Mouse (Mus musculus) liver, postnatal 0 days (tissue): Measurements from ENCODE around the gene Nynrin. TPM values are rescaled to one million over a fixed set of nuclear protein-coding genes. Genes with fewer than 3 reads are reported as not detected.

Experiments used
- ATAC-seq: fragments of 200-750 bp; cut with Nextera tagmentation; 2 replicates; pipeline ENCODE4 v1.8.0; 2017; ENCODE audit warnings: mild to moderate bottlenecking, moderate library complexity
- DNase-seq: peaks from one replicate; pipeline ENCODE4 v3.0.0-alpha.2; 2016
- H3K27ac ChIP-seq: fragments of 300-500 bp; sonication (generic); 2 replicates; pipeline ENCODE4 v1.5.1; 2014; ENCODE audit warnings: antibody characterized with exemption, moderate library complexity, mild to moderate bottlenecking, low read depth
- H3K27me3 ChIP-seq: fragments of 300-500 bp; sonication (generic); 2 replicates; pipeline ENCODE4 v1.6.1; 2014; ENCODE audit warnings: low read length, control low read depth, mixed read lengths; ENCODE audit not compliant: insufficient read depth
- H3K36me3 ChIP-seq: fragments of 300-500 bp; sonication (generic); replicated peaks from 2 replicates; pipeline ENCODE4 v1.6.1; 2014; ENCODE audit warnings: mild to moderate bottlenecking, control low read depth, low read length, moderate library complexity, mixed read lengths; ENCODE audit not compliant: insufficient read depth
- H3K4me1 ChIP-seq: fragments of 300-500 bp; sonication (generic); 2 replicates; pipeline ENCODE4 v1.6.1; 2014; ENCODE audit warnings: antibody characterized with exemption, mild to moderate bottlenecking, control low read depth; ENCODE audit not compliant: insufficient read depth
- H3K4me2 ChIP-seq: fragments of 300-500 bp; sonication (generic); 2 replicates; pipeline ENCODE4 v1.6.1; 2014; ENCODE audit warnings: low read depth, mild to moderate bottlenecking, low read length, moderate library complexity, mixed read lengths
- H3K4me3 ChIP-seq: fragments of 300-500 bp; sonication (generic); 2 replicates; pipeline ENCODE4 v1.5.1; 2014; ENCODE audit warnings: low read depth, low read length
- H3K9ac ChIP-seq: fragments of 300-500 bp; sonication (generic); replicated peaks from 2 replicates; pipeline ENCODE4 v1.6.1; 2014; ENCODE audit warnings: mild to moderate bottlenecking, moderate library complexity
- H3K9me3 ChIP-seq: fragments of 300-500 bp; sonication (generic); 2 replicates; pipeline ENCODE4 v1.6.1; 2016; ENCODE audit warnings: mild to moderate bottlenecking, control low read depth, low read length, mixed read lengths
- CTCF ChIP-seq: sonication (generic); IDR thresholded peaks from 2 replicates; pipeline ENCODE4 v1.5.1; 2016; ENCODE audit warnings: antibody characterized with exemption, low read depth
- EP300 ChIP-seq: IDR thresholded peaks from 2 replicates; pipeline ENCODE4 v1.6.1; 2016; ENCODE audit warnings: antibody characterized with exemption, low read depth, mild to moderate bottlenecking
- WGBS: fragments of 180-500 bp; shearing (Covaris S2); extraction: QIAGEN DNeasy Blood & Tissue Kit; methylation state at CpG from one replicate; pipeline ENCODE4 v1.1.7; 2014; ENCODE audit not compliant: insufficient replicate concordance; 5-methylcytosine and 5-hydroxymethylcytosine counted together
- polyA plus RNA-seq: library from polyadenylated mRNA; unstranded; fragments of >200 nt; fragmentation: Nextera tagmentation; extraction: Ambion mirVana; gene quantifications from 2 replicates; pipeline ENCODE4 v1.2.1, GENCODE M21; 2015

Gene Nynrin
- polyA plus RNA-seq, 1 experiment from 2014 or later = 0.70 TPM

DNA sequence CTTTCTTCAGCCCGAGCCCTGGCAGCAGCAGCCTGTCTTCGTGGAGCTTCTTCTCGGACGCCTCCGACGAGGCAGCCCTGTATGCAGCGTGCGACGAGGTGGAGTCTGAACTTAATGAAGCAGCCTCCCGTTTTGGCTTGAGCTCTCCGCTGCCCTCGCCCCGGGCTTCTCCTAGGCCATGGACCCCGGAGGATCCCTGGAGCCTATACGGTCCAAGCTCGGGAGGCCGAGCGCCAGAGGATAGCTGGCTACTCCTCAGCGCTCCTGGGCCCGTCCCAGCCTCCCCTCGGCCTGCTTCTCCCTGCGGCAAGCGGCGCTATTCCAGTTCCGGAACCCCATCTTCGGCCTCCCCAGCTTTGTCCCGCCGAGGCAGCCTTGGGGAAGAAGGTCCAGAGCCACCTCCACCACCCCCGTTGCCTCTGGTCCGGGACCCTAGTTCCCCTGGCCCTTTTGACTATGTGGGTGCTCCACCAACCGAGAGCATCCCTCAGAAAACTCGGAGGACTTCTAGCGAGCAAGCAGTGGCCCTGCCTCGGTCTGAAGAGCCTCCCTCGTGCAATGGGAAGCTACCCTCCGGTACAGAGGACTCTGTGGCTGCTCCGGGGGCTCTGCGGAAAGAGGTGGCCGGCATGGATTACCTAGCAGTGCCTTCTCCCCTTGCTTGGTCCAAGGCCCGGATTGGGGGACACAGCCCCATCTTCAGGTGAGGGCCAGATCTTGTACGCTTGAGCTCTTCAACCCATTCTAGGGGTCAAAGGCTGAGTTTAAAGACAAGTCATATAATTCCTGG lies 27.1 kb upstream of the Nynrin start:
- Histone ChIP-seq H3K9me3 (no peaks in the 10 kb centered on the region), H3K27ac (no peak overlapping the region), H3K9ac (no peak overlapping the region), H3K27me3 (peaks cover 52% of the 10 kb centered on the region), H3K4me3 (0 out of 2 replicates have a peak overlapping the region, but pooled peaks have one; percentile 2), H3K4me1 (peaks cover 15% of the 10 kb centered on the region), H3K36me3 (no peaks in the 10 kb centered on the region), H3K4me2 (peak overlapping the region; percentile 6; the same call in 1 of the 2 replicates)
- no peak for TF ChIP-seq CTCF
- no peak for TF ChIP-seq EP300
- DNase-seq (no peak), ATAC-seq (no peak)
- WGBS = 23% methylated on average over 41 of the region's 41 CpGs

DNA sequence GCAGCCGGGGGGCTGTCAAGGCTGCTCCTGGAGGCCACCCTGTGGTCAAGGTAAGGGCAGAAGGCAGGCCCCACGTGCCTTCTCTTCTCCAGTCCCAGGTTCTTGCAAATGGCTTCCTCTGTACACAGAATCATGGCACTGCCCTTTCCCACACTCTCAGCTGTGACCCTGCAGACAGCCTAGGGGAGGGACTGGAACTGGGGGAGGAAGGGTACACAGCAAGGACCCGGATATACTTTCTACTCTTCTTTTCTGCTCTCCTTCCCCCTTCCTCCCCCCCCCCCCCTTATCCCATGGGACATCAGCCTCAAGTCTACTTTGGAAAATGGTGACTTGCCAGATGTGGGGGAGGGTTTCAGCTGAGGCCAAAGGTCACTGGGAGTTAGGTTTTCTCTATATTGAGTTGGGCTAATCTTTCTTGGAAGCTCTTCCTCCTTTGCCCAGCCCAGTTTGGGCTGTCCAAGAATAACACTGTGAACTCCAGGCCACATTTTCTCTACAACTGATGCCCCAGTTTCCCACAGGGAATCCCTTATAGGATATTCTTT lies 25.0 kb upstream of the Nynrin start:
- Histone ChIP-seq H3K4me3 (no peak overlapping the region), H3K27me3 (peaks cover 43% of the 10 kb centered on the region), H3K9me3 (no peaks in the 10 kb centered on the region), H3K27ac (no peak overlapping the region), H3K4me2 (no peak overlapping the region), H3K36me3 (no peaks in the 10 kb centered on the region), H3K4me1 (peaks cover 8% of the 10 kb centered on the region), H3K9ac (no peak overlapping the region)
- no peak for DNase-seq
- 31% methylated on average over 3 of the region's 3 CpGs for WGBS
- no peak for ATAC-seq
- TF ChIP-seq EP300 = no peak
- TF ChIP-seq CTCF = no peak

DNA sequence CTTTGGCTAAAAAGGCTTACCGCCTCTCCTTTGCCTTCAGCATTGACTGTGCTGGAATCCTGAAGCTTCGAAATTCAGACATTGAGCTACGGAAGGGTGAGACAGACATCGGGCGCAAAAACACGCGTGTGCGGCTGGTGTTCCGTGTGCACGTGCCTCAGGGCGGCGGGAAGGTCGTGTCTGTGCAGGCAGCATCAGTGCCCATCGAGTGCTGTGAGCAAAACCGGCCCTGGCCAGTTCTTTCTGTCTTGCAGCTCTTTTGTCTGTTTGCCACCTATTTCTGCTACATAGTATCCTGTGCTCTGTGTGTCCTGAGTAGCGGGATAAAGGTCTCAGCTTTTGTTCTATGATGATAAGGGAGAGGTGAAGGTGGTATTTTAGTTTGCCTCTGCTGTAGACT lies 24.0 kb upstream of the Nynrin start:
- Histone ChIP-seq H3K9ac (no peak overlapping the region), H3K27ac (no peak overlapping the region), H3K36me3 (no peaks in the 10 kb centered on the region), H3K27me3 (peaks cover 33% of the 10 kb centered on the region), H3K4me3 (no peak overlapping the region), H3K9me3 (no peaks in the 10 kb centered on the region), H3K4me2 (no peak overlapping the region), H3K4me1 (peaks cover 6% of the 10 kb centered on the region)
- no peak for TF ChIP-seq CTCF
- TF ChIP-seq EP300 = no peak
- 84% methylated on average over 16 of the region's 16 CpGs for whole genome bisulfite sequencing
- ATAC-seq = no peak
- DNase-seq = no peak

DNA sequence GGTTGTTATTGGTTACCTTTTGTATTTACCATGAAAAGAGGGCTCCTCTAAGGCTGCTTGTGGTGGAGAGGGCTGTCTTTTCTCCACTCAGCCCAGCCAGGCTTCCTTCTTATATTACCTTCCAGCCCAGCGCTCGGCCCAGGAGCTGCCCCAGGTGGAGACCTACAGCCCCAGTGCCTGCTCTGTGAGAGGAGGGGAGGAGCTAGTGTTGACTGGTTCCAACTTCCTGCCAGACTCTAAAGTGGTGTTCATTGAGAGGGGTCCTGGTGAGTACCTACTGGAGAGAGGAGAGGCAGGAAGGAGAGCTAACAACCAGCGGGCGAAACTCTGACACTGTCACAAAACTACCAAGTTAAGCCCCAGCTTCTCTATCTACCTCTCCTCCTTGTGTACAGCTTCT lies 23.5 kb upstream of the Nynrin start:
- Histone ChIP-seq H3K9me3 (no peaks in the 10 kb centered on the region), H3K4me3 (no peak overlapping the region), H3K27ac (no peak overlapping the region), H3K27me3 (peaks cover 28% of the 10 kb centered on the region), H3K9ac (no peak overlapping the region), H3K4me2 (no peak overlapping the region), H3K4me1 (peaks cover 1% of the 10 kb centered on the region), H3K36me3 (no peaks in the 10 kb centered on the region)
- DNase-seq (no peak), ATAC-seq (no peak)
- WGBS = 70% methylated on average over 4 of the region's 4 CpGs
- TF ChIP-seq EP300 (no peak), CTCF (no peak)

DNA sequence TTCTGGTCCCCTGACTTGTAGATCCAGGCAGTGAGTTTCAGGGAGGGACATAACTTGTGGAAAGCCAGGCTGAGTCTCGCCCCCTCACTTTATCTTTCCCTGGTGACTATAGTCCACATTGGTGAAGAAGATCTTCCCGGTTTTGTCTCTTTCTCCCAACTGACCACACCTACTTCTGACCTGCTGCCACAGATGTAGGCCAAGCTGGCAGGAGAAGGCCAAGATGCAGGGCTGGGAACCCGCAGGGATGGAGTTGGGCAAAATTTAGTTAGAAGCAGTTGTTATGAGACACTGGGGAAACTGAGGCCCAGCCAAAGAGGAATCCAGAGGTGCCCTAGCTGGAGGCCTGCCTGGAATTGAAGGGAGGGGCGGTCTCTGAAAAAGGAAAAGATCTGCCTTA lies 20.7 kb upstream of the Nynrin start:
- no peak for ATAC-seq
- Histone ChIP-seq H3K4me2 (no peak overlapping the region), H3K27me3 (0 out of 2 replicates have a peak, but pooled peaks cover 5% of the 10 kb centered on the region), H3K27ac (no peak overlapping the region), H3K4me1 (no peaks in the 10 kb centered on the region), H3K9me3 (no peaks in the 10 kb centered on the region), H3K9ac (no peak overlapping the region), H3K4me3 (no peak overlapping the region), H3K36me3 (no peaks in the 10 kb centered on the region)
- WGBS = 81% methylated on average over 4 of the region's 4 CpGs
- TF ChIP-seq CTCF (no peak), EP300 (no peak)
- no peak for DNase-seq

DNA sequence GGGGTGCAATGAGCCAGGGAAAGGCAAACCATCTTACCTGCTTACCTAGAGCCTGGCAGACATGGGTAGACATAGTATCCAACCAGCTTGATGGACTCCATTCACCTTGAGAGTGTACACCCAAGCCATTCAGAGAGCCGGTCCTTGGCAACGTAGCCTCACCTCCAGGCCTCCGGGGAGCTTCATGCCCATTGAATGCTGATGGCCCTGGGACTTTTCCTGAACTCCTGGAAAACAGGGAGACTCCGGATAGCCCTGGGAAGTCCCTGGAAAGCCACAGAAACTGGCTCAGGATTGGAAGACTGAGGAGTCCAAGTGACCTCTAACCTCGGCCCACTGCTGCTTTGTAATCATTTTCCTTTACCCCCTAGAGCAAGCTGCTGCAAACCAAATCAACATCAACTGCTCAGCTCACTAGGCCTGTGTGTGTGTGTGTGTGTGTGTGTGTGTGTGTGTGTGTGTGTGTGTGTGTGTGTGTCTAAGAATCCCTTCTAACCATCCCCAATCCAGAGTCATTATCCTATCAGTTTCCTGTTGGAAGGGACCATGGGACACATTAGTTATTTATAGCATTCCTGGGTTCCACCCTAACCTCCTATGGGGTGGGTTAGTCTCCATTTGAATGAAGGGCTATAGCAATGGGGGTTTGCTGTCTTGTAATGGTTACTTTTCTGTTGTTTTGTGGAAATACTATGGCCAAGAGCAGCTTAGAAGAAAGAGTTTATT lies 18.8 kb upstream of the Nynrin start:
- H3K4me2 ChIP-seq = no peak overlapping the region
- no peaks in the 10 kb centered on the region for H3K4me1 ChIP-seq
- no peaks in the 10 kb centered on the region for H3K27me3 ChIP-seq
- no peak for DNase-seq
- H3K27ac ChIP-seq = no peak overlapping the region
- no peak for TF ChIP-seq CTCF
- no peak for TF ChIP-seq EP300
- no peak for ATAC-seq
- no peak overlapping the region for H3K4me3 ChIP-seq
- H3K9ac ChIP-seq = no peak overlapping the region
- no peaks in the 10 kb centered on the region for H3K36me3 ChIP-seq
- 69% methylated on average over 5 of the region's 5 CpGs for WGBS
- no peaks in the 10 kb centered on the region for H3K9me3 ChIP-seq
